Mouse (Mus musculus): ENCODE measurements at regions not wholly inside any gene's neighbourhood (a gene's known extent, or its start where the extent isn't known, plus 50 kb on each side); places are given as distances from the start of the nearest gene placed in this dataset.
"Not testable (repeated sequence)": the region's sequence is repeated elsewhere in the genome, so short reads cannot be mapped to it uniquely, and the experiment has no call there.

- not testable (repeated sequence) for ATAC-seq (replicated peaks; ENCODE audit: poor library complexity, severe bottlenecking)
Observed at GRCm38 (mm10) chr14:19080001-19080400, 185.9 kb upstream of the Ube2e2 start.

GRCm38 (mm10) chr14:19041984-19042760, 148.1 kb upstream of the Ube2e2 start:
- peak; percentile 75 for ATAC-seq (replicated peaks; ENCODE audit: poor library complexity, severe bottlenecking)

- peak; percentile 75 for ATAC-seq (replicated peaks; ENCODE audit: poor library complexity, severe bottlenecking)
Observed at GRCm38 (mm10) chr14:19020102-19020501, 126.0 kb upstream of the Ube2e2 start.

GRCm38 (mm10) chr14:19015406-19015805, 121.3 kb upstream of the Ube2e2 start:
- no peak for ATAC-seq (replicated peaks; ENCODE audit: poor library complexity, severe bottlenecking)

DNA sequence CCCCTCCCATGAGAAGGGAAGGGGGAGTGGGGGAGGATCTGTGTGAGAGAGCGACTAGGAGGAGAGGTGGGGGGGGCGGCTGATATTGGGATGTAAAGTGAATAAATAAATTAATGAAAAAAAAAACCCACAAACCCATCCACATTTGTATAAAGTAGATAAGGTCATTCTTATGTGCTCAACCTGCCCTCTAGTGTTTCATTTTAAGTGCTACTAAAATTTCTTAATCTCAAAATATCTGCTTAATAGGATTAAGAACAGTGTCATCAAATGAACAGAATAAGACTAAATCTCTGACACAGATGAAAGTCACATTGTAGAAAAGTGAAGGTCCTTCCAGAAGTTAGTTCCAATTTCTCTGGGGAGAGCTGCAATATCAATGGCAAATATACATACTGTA, 119.5 kb upstream of the Ube2e2 start:
- ATAC-seq (replicated peaks; ENCODE audit: poor library complexity, severe bottlenecking): not testable (repeated sequence)

DNA sequence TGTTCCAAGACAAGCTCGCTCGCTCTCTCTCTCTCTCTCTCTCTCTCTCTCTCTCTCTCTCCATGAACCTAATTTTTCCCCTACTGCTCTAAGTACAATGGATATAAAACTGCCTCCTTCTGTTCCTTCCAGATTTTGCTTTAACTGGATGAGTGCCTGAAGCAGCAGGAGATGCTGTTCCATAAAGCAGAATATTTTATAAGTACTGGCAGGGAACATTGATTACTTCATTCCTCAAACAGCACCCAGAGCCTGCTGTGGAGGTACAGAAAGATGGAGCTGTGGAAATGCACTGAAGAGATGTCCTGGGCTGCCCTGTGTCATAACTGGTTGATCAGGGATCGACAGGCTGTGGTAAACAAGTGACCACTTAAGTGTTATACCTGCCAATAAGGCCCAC, 89.8 kb upstream of the Ube2e2 start:
- ATAC-seq (replicated peaks; ENCODE audit: poor library complexity, severe bottlenecking): no peak

DNA sequence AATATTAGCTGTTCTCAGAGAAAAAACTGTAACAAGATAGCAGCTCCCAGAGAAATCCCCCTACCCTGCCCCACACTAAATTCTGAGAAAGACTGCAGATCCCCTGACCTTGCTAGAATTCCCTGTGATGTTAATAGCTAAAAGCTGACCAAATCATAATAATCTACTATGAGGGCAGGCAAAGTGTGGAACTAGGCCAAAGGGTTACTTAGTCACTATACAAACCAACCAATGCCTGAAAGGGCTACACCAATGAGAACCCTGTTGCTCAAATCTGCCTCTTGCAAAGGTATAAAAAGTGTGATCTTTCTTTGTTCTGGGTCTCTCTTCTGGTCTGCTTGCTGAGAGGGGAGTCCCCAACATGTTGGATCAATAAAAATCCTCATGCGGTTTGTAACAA, 69.8 kb upstream of the Ube2e2 start:
- no peak for ATAC-seq (replicated peaks; ENCODE audit: poor library complexity, severe bottlenecking)

GRCm38 (mm10) chr14:18963287-18963686, 69.2 kb upstream of the Ube2e2 start:
- ATAC-seq (replicated peaks; ENCODE audit: poor library complexity, severe bottlenecking): no peak

Data from granulocyte monocyte progenitor cell, adult 5-6 weeks (primary cell).